Comparison of ENCODE assay signal across 14 mouse cellular contexts in genomic region chr17:29282216-29282952, GRCm38 (mm10). TPM values are rescaled to one million over a fixed set of nuclear protein-coding genes. Genes with fewer than 3 reads are reported as not detected.
DNase-seq lines count a peak whose midpoint lies in the region; ATAC-seq and TF ChIP-seq lines count a peak whose summit lies in the region.
"Had no signal": no experiment of that assay in that cellular context is flagged by ENCODE, and none has a peak within 500 bp of the region (broad histone marks: within the 10 kb centered on the region; RNA-seq: fewer than 3 reads in every experiment).

No protein-coding gene starts in this region.

- 64% methylated on average over 21 of the region's 21 CpGs for WGBS in neural tube, embryonic 13.5 days
- WGBS in forebrain, embryonic 14.5 days, result 8% methylated on average over 21 of the region's 21 CpGs
- WGBS in hindbrain, embryonic 16.5 days, result 36% methylated on average over 21 of the region's 21 CpGs
- WGBS in stomach, embryonic 15.5 days, result 67% methylated on average over 21 of the region's 21 CpGs
- WGBS in cerebellum, adult 2 months, result 44% methylated on average over 21 of the region's 21 CpGs

- no peak for TF ChIP-seq POLR2A in cerebellum, adult 2 months (IDR thresholded peaks at IDR 0.05; ENCODE audit: borderline replicate concordance, insufficient read depth, low read length)

- H3K36me3 ChIP-seq in neural tube, embryonic 13.5 days, result peaks cover 62% of the 10 kb centered on the region
- peaks cover 29% of the 10 kb centered on the region for H3K36me3 ChIP-seq in forebrain, embryonic 14.5 days (ENCODE audit: control insufficient read depth, insufficient read depth, low read length)
- H3K36me3 ChIP-seq in hindbrain, embryonic 16.5 days (ENCODE audit: control insufficient read depth, insufficient read depth, low read length), result peaks cover 9% of the 10 kb centered on the region; the same call in 1 of the 2 replicates
- H3K36me3 ChIP-seq in stomach, embryonic 15.5 days, result no peaks in the 10 kb centered on the region; the same call in 1 of the 2 replicates

- ATAC-seq in neural tube, embryonic 13.5 days (ENCODE audit: low read depth), result no peak
- peak; percentile 74 for ATAC-seq in forebrain, embryonic 14.5 days
- ATAC-seq in hindbrain, embryonic 16.5 days, result peak; percentile 17; the same call in 1 of the 2 replicates
- peak; percentile 53; the same call in 1 of the 2 replicates for ATAC-seq in stomach, embryonic 15.5 days (ENCODE audit: insufficient read depth, low FRiP score, low read depth)

- no peak overlapping the region for H3K4me3 ChIP-seq in neural tube, embryonic 13.5 days
- no peak overlapping the region for H3K4me3 ChIP-seq in forebrain, embryonic 14.5 days (ENCODE audit: low read depth, low read length)
- no peak overlapping the region for H3K4me3 ChIP-seq in hindbrain, embryonic 16.5 days (ENCODE audit: low read length)
- no peak overlapping the region for H3K4me3 ChIP-seq in stomach, embryonic 15.5 days (replicated peaks)
- no peak overlapping the region for H3K4me3 ChIP-seq in cerebellum, adult 2 months (replicated peaks; ENCODE audit: insufficient read depth, low read depth, low read length)
- H3K4me3 ChIP-seq: lung, embryonic 15.5 days had no signal

- DNase-seq in neural tube, embryonic 10.5 days (ENCODE audit: extremely low spot score, low spot score), result no peak
- peak; percentile 80 for DNase-seq in forebrain, embryonic 14.5 days (ENCODE audit: low spot score)
- no peak for DNase-seq in ovary, adult 18-20 months (ENCODE audit: low spot score)
- no peak for DNase-seq in cerebellum, adult 2 months
- no peak for DNase-seq in c-Kit-positive CD71-positive TER-119-positive erythroid progenitor cells, embryonic 14.5 days (ENCODE audit: low spot score)
- DNase-seq: cerebellum, adult 9-10 months; embryo, embryonic 11 days; heart, postnatal 14 days; kidney, adult 18-20 months; kidney, postnatal 36 days had no signal

- no peaks in the 10 kb centered on the region for H3K9me3 ChIP-seq in neural tube, embryonic 13.5 days
- H3K9me3 ChIP-seq in forebrain, embryonic 14.5 days (replicated peaks; ENCODE audit: control insufficient read depth, low read length), result no peaks in the 10 kb centered on the region
- no peaks in the 10 kb centered on the region for H3K9me3 ChIP-seq in hindbrain, embryonic 16.5 days (ENCODE audit: control insufficient read depth, low read length)
- H3K9me3 ChIP-seq in stomach, embryonic 15.5 days, result no peaks in the 10 kb centered on the region
- H3K9me3 ChIP-seq: lung, embryonic 15.5 days had no signal

- H3K4me1 ChIP-seq in neural tube, embryonic 13.5 days (replicated peaks), result 0 out of 2 replicates have a peak, but pooled peaks cover 9% of the 10 kb centered on the region
- H3K4me1 ChIP-seq in forebrain, embryonic 14.5 days (ENCODE audit: control insufficient read depth, insufficient read depth, low read length), result peaks cover 14% of the 10 kb centered on the region
- 0 out of 2 replicates have a peak, but pooled peaks cover 3% of the 10 kb centered on the region for H3K4me1 ChIP-seq in hindbrain, embryonic 16.5 days (ENCODE audit: control insufficient read depth, insufficient read depth, low read depth, low read length)
- no peaks in the 10 kb centered on the region for H3K4me1 ChIP-seq in stomach, embryonic 15.5 days
- peaks cover 2% of the 10 kb centered on the region; the same call in 1 of the 2 replicates for H3K4me1 ChIP-seq in cerebellum, adult 2 months (ENCODE audit: control insufficient read depth, insufficient read depth, low read length)
- H3K4me1 ChIP-seq: lung, embryonic 15.5 days had no signal

- H3K9ac ChIP-seq in neural tube, embryonic 13.5 days, result no peak overlapping the region
- peak overlapping the region; percentile 40 for H3K9ac ChIP-seq in forebrain, embryonic 14.5 days (ENCODE audit: low read length)
- H3K9ac ChIP-seq in hindbrain, embryonic 16.5 days (ENCODE audit: low read depth, low read length), result no peak overlapping the region
- H3K9ac ChIP-seq in stomach, embryonic 15.5 days, result no peak overlapping the region
- H3K9ac ChIP-seq: lung, embryonic 15.5 days had no signal

- H3K27me3 ChIP-seq in neural tube, embryonic 13.5 days, result no peaks in the 10 kb centered on the region
- no peaks in the 10 kb centered on the region for H3K27me3 ChIP-seq in forebrain, embryonic 14.5 days (replicated peaks; ENCODE audit: control insufficient read depth, insufficient read depth, low read length)
- H3K27me3 ChIP-seq in hindbrain, embryonic 16.5 days (replicated peaks; ENCODE audit: control insufficient read depth, insufficient read depth, low read length), result no peaks in the 10 kb centered on the region
- H3K27me3 ChIP-seq in stomach, embryonic 15.5 days (replicated peaks), result no peaks in the 10 kb centered on the region
- no peaks in the 10 kb centered on the region for H3K27me3 ChIP-seq in cerebellum, adult 2 months (ENCODE audit: control insufficient read depth, insufficient read depth, low read length)
- H3K27me3 ChIP-seq: lung, embryonic 15.5 days had no signal

- peak overlapping the region; percentile 34 for H3K27ac ChIP-seq in neural tube, embryonic 13.5 days (replicated peaks)
- peak overlapping the region; percentile 75 for H3K27ac ChIP-seq in forebrain, embryonic 14.5 days (ENCODE audit: low read depth, low read length)
- peak overlapping the region; percentile 45; the same call in 1 of the 2 replicates for H3K27ac ChIP-seq in hindbrain, embryonic 16.5 days (ENCODE audit: low read depth, low read length)
- no peak overlapping the region for H3K27ac ChIP-seq in stomach, embryonic 15.5 days
- no peak overlapping the region for H3K27ac ChIP-seq in cerebellum, adult 2 months (ENCODE audit: insufficient read depth, low read length)
- H3K27ac ChIP-seq: lung, embryonic 15.5 days had no signal

- H3K4me2 ChIP-seq in neural tube, embryonic 13.5 days, result no peak overlapping the region
- no peak overlapping the region for H3K4me2 ChIP-seq in forebrain, embryonic 14.5 days (ENCODE audit: low read length)
- H3K4me2 ChIP-seq in hindbrain, embryonic 16.5 days (ENCODE audit: low read length), result no peak overlapping the region
- no peak overlapping the region for H3K4me2 ChIP-seq in stomach, embryonic 15.5 days
- H3K4me2 ChIP-seq: lung, embryonic 15.5 days had no signal

- TF ChIP-seq CTCF in cerebellum, adult 2 months (IDR thresholded peaks at IDR 0.05; ENCODE audit: borderline replicate concordance, insufficient read depth, low read depth, low read length), result no peak

RNA-seq across cellular contexts. Expression of gene BC004004, which starts 13.8 kb away (rescaled TPM):
- polyA plus RNA-seq in neural tube, embryonic 13.5 days (2015; fragmentation: Nextera tagmentation; extraction: Ambion mirVana), result 98.2 and 125 TPM in 2 replicates
- polyA plus RNA-seq in forebrain, embryonic 14.5 days (2014; fragmentation: Nextera tagmentation; extraction: Ambion mirVana), result 116 and 123 TPM in 2 replicates
- polyA plus RNA-seq in hindbrain, embryonic 16.5 days (2015; fragmentation: Nextera tagmentation; extraction: Ambion mirVana), result 118 and 123 TPM in 2 replicates
- polyA plus RNA-seq in stomach, embryonic 15.5 days (2015; fragmentation: Nextera tagmentation; extraction: Ambion mirVana), result 81.6 and 87.1 TPM in 2 replicates
- polyA plus RNA-seq in cerebellum, adult 2 months (2012; rRNA removed), result 102 and 111 TPM in 2 replicates

RNA-seq across cellular contexts. Expression of gene Ppil1, which starts 18.4 kb away (rescaled TPM):
- polyA plus RNA-seq in neural tube, embryonic 13.5 days (2015; fragmentation: Nextera tagmentation; extraction: Ambion mirVana), result 100 and 110 TPM in 2 replicates
- 123 and 131 TPM in 2 replicates for polyA plus RNA-seq in forebrain, embryonic 14.5 days (2014; fragmentation: Nextera tagmentation; extraction: Ambion mirVana)
- 105 and 113 TPM in 2 replicates for polyA plus RNA-seq in hindbrain, embryonic 16.5 days (2015; fragmentation: Nextera tagmentation; extraction: Ambion mirVana)
- polyA plus RNA-seq in stomach, embryonic 15.5 days (2015; fragmentation: Nextera tagmentation; extraction: Ambion mirVana), result 148 and 150 TPM in 2 replicates
- polyA plus RNA-seq in cerebellum, adult 2 months (2012; rRNA removed), result 25.1 and 25.3 TPM in 2 replicates

RNA-seq across cellular contexts. Expression of gene Pi16, which starts 35.1 kb away (rescaled TPM):
- polyA plus RNA-seq in neural tube, embryonic 13.5 days (2015; fragmentation: Nextera tagmentation; extraction: Ambion mirVana), result 1.5 and 1.8 TPM in 2 replicates
- polyA plus RNA-seq in forebrain, embryonic 14.5 days (2014; fragmentation: Nextera tagmentation; extraction: Ambion mirVana), result 1.2 TPM in 2 replicates
- 2.0 and 2.4 TPM in 2 replicates for polyA plus RNA-seq in hindbrain, embryonic 16.5 days (2015; fragmentation: Nextera tagmentation; extraction: Ambion mirVana)
- 1.6 and 1.9 TPM in 2 replicates for polyA plus RNA-seq in stomach, embryonic 15.5 days (2015; fragmentation: Nextera tagmentation; extraction: Ambion mirVana)
- polyA plus RNA-seq in cerebellum, adult 2 months (2012; rRNA removed), result 0.75 and 1.0 TPM in 2 replicates

RNA-seq across cellular contexts. Expression of gene Cpne5, which starts 44.4 kb away (rescaled TPM):
- polyA plus RNA-seq in neural tube, embryonic 13.5 days (2015; fragmentation: Nextera tagmentation; extraction: Ambion mirVana), result 21.6 and 23.4 TPM in 2 replicates
- polyA plus RNA-seq in forebrain, embryonic 14.5 days (2014; fragmentation: Nextera tagmentation; extraction: Ambion mirVana), result 17.2 and 17.4 TPM in 2 replicates
- polyA plus RNA-seq in hindbrain, embryonic 16.5 days (2015; fragmentation: Nextera tagmentation; extraction: Ambion mirVana), result 48.1 and 51.2 TPM in 2 replicates
- 9.2 and 10.3 TPM in 2 replicates for polyA plus RNA-seq in stomach, embryonic 15.5 days (2015; fragmentation: Nextera tagmentation; extraction: Ambion mirVana)
- polyA plus RNA-seq in cerebellum, adult 2 months (2012; rRNA removed), result 7.5 and 8.4 TPM in 2 replicates

Comparison
In these comparisons a context has a peak if more than half of its experiments do, and no peak if none do; other contexts are left out.
1. H3K27ac ChIP-seq: peak in neural tube, embryonic 13.5 days (single experiment), forebrain, embryonic 14.5 days (single experiment) and hindbrain, embryonic 16.5 days (single experiment); none in stomach, embryonic 15.5 days (single experiment) and cerebellum, adult 2 months (single experiment).